Mouse (Mus musculus): ENCODE measurements around the gene Lcp2. TPM values are rescaled to one million over a fixed set of nuclear protein-coding genes. Genes with fewer than 3 reads are reported as not detected.
"Not testable (repeated sequence)": the region's sequence is repeated elsewhere in the genome, so short reads cannot be mapped to it uniquely, and the experiment has no call there.

Lcp2 gene
- total and polyA plus RNA-seq, 2 experiments from 2014 or later: 0.52 to 1.9 TPM

GRCm38 (mm10) chr11:34124852-34125251 is 78.1 kb downstream of the Lcp2 start:
- no peaks in the 10 kb centered on the region for H3K27me3 ChIP-seq (ENCODE audit: insufficient read depth, low read length)
- no peak for ATAC-seq
- no peak for TF ChIP-seq CTCF (IDR thresholded peaks at IDR 0.05; ENCODE audit: low read depth)
- H3K27ac ChIP-seq: no peak overlapping the region
- H3K9ac ChIP-seq (replicated peaks; ENCODE audit: low read length): no peak overlapping the region
- no peak overlapping the region for H3K4me3 ChIP-seq (ENCODE audit: low read length)
- no peaks in the 10 kb centered on the region for H3K9me3 ChIP-seq (ENCODE audit: low read length)
- DNase-seq (ENCODE audit: low spot score): no peak
- H3K4me2 ChIP-seq (ENCODE audit: low read depth, low read length): no peak overlapping the region
- H3K36me3 ChIP-seq (ENCODE audit: insufficient read depth, low read length): no peaks in the 10 kb centered on the region
- H3K4me1 ChIP-seq (ENCODE audit: insufficient read depth, low read length): no peaks in the 10 kb centered on the region
- WGBS: 57% methylated on average over 7 of the region's 7 CpGs

- ATAC-seq; DNase-seq (ENCODE audit: low spot score): not testable (repeated sequence)
Observed at GRCm38 (mm10) chr11:34125727-34126126, 79.0 kb downstream of the Lcp2 start.

GRCm38 (mm10) chr11:34128412-34128811 is 81.7 kb downstream of the Lcp2 start:
- DNase-seq (ENCODE audit: low spot score) (no peak), ATAC-seq (no peak)
- H3K4me3 ChIP-seq (ENCODE audit: low read length): no peak overlapping the region
- no peaks in the 10 kb centered on the region for H3K36me3 ChIP-seq (ENCODE audit: insufficient read depth, low read length)
- H3K9ac ChIP-seq (replicated peaks; ENCODE audit: low read length): no peak overlapping the region
- WGBS: 91% methylated on average over 2 of the region's 2 CpGs
- no peaks in the 10 kb centered on the region for H3K27me3 ChIP-seq (ENCODE audit: insufficient read depth, low read length)
- no peak for TF ChIP-seq CTCF (IDR thresholded peaks at IDR 0.05; ENCODE audit: low read depth)
- H3K4me2 ChIP-seq (ENCODE audit: low read depth, low read length): no peak overlapping the region
- H3K9me3 ChIP-seq (ENCODE audit: low read length): no peaks in the 10 kb centered on the region
- H3K4me1 ChIP-seq (ENCODE audit: insufficient read depth, low read length): no peaks in the 10 kb centered on the region
- no peak overlapping the region for H3K27ac ChIP-seq

More at GRCm38 (mm10) chr11:34125727-34126126, 79.0 kb downstream of the Lcp2 start:
- not testable (repeated sequence) for H3K4me3 ChIP-seq (ENCODE audit: low read length); H3K4me2 ChIP-seq (ENCODE audit: low read depth, low read length); H3K9me3 ChIP-seq (ENCODE audit: low read length); H3K9ac ChIP-seq (replicated peaks; ENCODE audit: low read length); H3K27ac ChIP-seq; H3K4me1 ChIP-seq (ENCODE audit: insufficient read depth, low read length); H3K36me3 ChIP-seq (ENCODE audit: insufficient read depth, low read length); H3K27me3 ChIP-seq (ENCODE audit: insufficient read depth, low read length)
- 86% methylated on average over 3 of the region's 3 CpGs for WGBS

- Histone ChIP-seq H3K27me3 (ENCODE audit: insufficient read depth, low read length) (no peaks in the 10 kb centered on the region), H3K4me3 (ENCODE audit: low read length) (no peak overlapping the region), H3K4me1 (ENCODE audit: insufficient read depth, low read length) (no peaks in the 10 kb centered on the region), H3K27ac (no peak overlapping the region), H3K36me3 (ENCODE audit: insufficient read depth, low read length) (no peaks in the 10 kb centered on the region), H3K4me2 (ENCODE audit: low read depth, low read length) (no peak overlapping the region), H3K9me3 (ENCODE audit: low read length) (no peaks in the 10 kb centered on the region), H3K9ac (replicated peaks; ENCODE audit: low read length) (no peak overlapping the region)
- DNase-seq (ENCODE audit: low spot score) (peak; percentile 44), ATAC-seq (peak; percentile 15; the same call in 1 of the 2 replicates)
- WGBS: 55% methylated on average over 8 of the region's 8 CpGs
- TF ChIP-seq CTCF (IDR thresholded peaks at IDR 0.05; ENCODE audit: low read depth): no peak
Observed at GRCm38 (mm10) chr11:34139296-34139695, 92.6 kb downstream of the Lcp2 start.

Other genes with a start within 250 kb of the Lcp2 start
- gene Kcnmb1, start 83.9 kb upstream of the Lcp2 start, total RNA-seq (2014; rRNA removed): 0.11 and 0.26 TPM in 2 replicates
- 0.08 and 0.20 TPM in 2 replicates for gene Kcnmb1, start 83.9 kb upstream of the Lcp2 start, polyA plus RNA-seq (2015; fragmentation: Nextera tagmentation; extraction: Ambion mirVana)
- 66.8 and 90.2 TPM in 2 replicates for gene Kcnip1, start 53.8 kb upstream of the Lcp2 start, total RNA-seq (2014; rRNA removed)
- 132 and 135 TPM in 2 replicates for gene Kcnip1, start 53.8 kb upstream of the Lcp2 start, polyA plus RNA-seq (2015; fragmentation: Nextera tagmentation; extraction: Ambion mirVana)
- 0.78 TPM in 1 of 2 replicates, not detected in the other for gene 4930469K13Rik, start 51.6 kb downstream of the Lcp2 start, total RNA-seq (2014; rRNA removed)
- 3.6 and 5.2 TPM in 2 replicates for gene 4930469K13Rik, start 51.6 kb downstream of the Lcp2 start, polyA plus RNA-seq (2015; fragmentation: Nextera tagmentation; extraction: Ambion mirVana)
- gene Foxi1, start 161.2 kb downstream of the Lcp2 start, total RNA-seq (2014; rRNA removed): not detected in 2 replicates
- gene Foxi1, start 161.2 kb downstream of the Lcp2 start, polyA plus RNA-seq (2015; fragmentation: Nextera tagmentation; extraction: Ambion mirVana): not detected in 2 replicates

Measured in hindbrain, postnatal 0 days (tissue).